Mouse (Mus musculus) bone marrow macrophage, adult 2 months (primary cell): ENCODE measurements around the gene Atp2b1. TPM values are rescaled to one million over a fixed set of nuclear protein-coding genes. Genes with fewer than 3 reads are reported as not detected.
A peak's percentile ranks its signal among the peaks of the same experiment; 100 is the strongest.

Source experiments
- H3K27ac ChIP-seq: 2 replicates; pipeline ENCODE4 v1.5.1; 2012; ENCODE audit warnings: low read depth, low read length; ENCODE audit not compliant: insufficient read depth
- H3K4me1 ChIP-seq: 2 replicates; pipeline ENCODE4 v1.6.1; 2012; ENCODE audit warnings: low read length; ENCODE audit not compliant: control insufficient read depth, insufficient read depth
- H3K4me3 ChIP-seq: 2 replicates; pipeline ENCODE4 v1.5.1; 2012; ENCODE audit warnings: mild to moderate bottlenecking, low read length, moderate library complexity; ENCODE audit not compliant: insufficient read depth
- CTCF ChIP-seq: IDR thresholded peaks from 2 replicates; pipeline ENCODE4 v1.5.1; 2012; ENCODE audit warnings: low read depth, mild to moderate bottlenecking, low read length, moderate library complexity
- POLR2A ChIP-seq: IDR thresholded peaks from 2 replicates; pipeline ENCODE4 v1.6.1; 2012; ENCODE audit warnings: mild to moderate bottlenecking, low read depth, low read length, borderline replicate concordance
- polyA plus RNA-seq: library from polyadenylated mRNA; stranded (reverse); fragments of >200 nt; gene quantifications from 2 replicates; pipeline ENCODE4 v1.2.4, GENCODE M21; 2012; ENCODE audit not compliant: missing spikeins, insufficient read depth, insufficient read length

Gene Atp2b1
- polyA plus RNA-seq, 1 experiment = 252 TPM

DNA sequence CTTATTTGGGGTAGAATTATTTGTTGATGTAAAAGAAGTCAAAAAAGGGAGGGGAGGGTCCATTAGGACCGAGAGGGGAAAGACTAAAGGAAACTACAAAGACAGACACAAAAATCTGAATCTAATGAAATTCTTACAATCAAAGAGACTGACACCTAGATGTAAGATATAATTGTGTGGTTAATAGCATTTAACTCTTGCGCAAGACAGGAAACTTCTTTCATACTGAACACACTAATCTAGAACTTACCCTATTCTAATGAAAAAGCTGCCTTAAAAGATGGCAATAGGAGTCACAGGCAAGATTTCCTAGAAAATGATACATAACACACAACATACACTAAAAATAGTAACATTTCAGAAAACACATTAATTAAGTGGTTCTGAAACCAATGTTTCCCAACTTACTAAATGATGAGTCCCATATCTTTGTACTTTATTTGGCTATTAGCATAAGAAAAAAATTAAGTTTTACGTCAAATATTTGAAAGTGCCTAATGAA lies 27.4 kb upstream of the Atp2b1 start:
- H3K4me3 ChIP-seq = no peak overlapping the region
- TF ChIP-seq CTCF = no peak
- TF ChIP-seq POLR2A = no peak
- no peak overlapping the region for H3K27ac ChIP-seq
- H3K4me1 ChIP-seq = peaks cover 14% of the 10 kb centered on the region

DNA sequence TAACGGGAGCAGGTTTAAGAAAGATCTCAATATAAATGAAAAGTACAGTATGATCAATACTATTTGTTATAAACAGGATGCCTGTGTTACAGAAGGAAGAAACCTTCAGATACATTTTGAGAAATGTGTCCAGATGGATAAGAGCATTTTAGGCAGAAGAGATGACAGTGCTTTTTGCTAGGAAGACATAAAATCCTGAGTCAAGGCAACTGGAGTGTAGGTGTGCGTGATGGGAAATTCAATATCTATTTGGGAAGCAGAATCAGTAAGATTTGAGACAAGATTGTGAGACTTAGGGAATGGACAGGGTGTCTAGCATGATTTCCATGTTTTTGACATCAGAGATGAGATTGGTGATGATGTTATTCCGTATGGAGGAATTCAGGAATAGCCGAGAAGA lies 22.8 kb upstream of the Atp2b1 start:
- TF ChIP-seq POLR2A (no peak), CTCF (no peak)
- peaks cover 18% of the 10 kb centered on the region for H3K4me1 ChIP-seq
- H3K4me3 ChIP-seq = no peak overlapping the region
- no peak overlapping the region for H3K27ac ChIP-seq

DNA sequence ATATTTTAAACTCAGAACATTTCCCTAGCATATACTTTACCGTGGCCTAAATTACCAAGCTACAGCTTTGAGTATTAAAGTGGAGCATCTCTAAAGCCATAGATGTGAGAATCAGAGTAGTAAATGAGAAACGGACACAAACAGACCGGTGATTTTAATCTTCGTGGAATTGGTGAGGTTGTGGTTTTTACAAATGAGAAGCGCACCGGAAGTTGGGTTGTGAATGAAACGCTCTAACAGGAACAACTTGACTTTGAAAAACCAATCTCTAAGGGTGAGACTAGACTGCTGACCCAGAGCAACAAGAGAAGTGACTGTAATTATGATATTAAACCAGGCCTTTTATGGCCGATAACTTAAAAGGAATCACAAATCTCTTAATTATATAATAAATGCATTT lies 16.7 kb upstream of the Atp2b1 start:
- Histone ChIP-seq H3K4me3 (no peak overlapping the region), H3K27ac (peak overlapping the region; percentile 87), H3K4me1 (peaks cover 33% of the 10 kb centered on the region)
- TF ChIP-seq CTCF (no peak), POLR2A (no peak)

DNA sequence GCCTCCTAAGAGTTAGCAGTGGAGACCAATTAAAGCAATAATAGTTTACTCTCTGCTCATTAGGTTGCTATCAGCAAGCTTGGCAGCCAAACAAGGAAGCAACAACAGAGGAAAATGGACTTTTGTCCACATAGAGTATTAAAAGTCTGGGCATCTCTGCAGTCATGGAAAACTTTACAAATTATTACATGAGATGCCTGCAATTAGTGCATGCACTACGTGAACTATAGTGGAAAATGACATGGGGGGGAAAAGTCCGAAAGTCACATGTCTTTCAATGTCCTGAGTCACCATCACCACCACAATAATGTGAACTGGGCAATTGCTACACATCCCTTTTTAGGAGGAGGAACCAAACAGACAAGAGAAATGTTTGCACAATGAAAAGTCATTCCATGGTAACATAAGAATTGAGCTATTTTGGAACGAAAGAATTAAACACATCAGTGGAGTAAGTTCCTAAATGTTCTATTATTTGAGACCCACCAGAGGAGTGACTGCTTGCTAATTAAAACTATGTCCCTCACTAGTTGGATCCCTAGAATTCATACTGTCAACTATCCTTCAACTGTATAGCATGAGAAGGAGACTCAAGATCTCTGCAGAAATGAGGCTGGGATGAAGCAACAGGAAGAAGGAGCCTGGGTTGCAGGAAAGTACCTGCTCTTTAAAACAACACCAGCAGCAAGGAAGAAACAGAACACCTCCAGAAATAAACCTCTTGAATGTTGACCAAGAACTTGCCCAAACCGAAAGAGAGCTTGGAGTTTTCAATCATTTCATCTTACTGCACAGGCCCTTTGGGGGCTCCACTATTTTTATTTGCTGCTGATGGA lies 16.1 kb upstream of the Atp2b1 start:
- Histone ChIP-seq H3K4me1 (peaks cover 32% of the 10 kb centered on the region), H3K27ac (peak overlapping the region; percentile 87)

DNA sequence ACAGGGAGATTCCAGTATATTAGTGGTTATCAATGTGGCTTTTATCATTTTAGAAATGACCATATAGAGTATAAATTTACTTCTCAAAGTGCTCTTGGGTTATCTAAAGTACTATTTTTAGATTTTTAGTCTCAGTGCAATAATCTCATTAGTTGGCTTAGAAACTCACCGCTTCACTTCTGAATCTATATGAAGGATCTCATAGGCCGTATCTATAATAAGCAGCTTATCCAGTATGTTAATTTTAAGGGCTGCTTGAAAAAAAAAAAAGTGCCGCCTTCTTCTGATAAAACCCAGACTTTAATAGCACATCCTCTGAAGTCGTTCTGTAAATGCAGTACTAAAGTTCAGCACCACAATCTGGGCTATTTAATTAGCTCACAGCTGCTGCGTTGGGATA lies 12.7 kb upstream of the Atp2b1 start:
- Histone ChIP-seq H3K4me1 (peaks cover 17% of the 10 kb centered on the region), H3K27ac (no peak overlapping the region), H3K4me3 (no peak overlapping the region)
- no peak for TF ChIP-seq CTCF

More for the DNA sequence above, 16.1 kb upstream of the Atp2b1 start:
- no peak overlapping the region for H3K4me3 ChIP-seq
- TF ChIP-seq POLR2A = no peak
- TF ChIP-seq CTCF = no peak

DNA sequence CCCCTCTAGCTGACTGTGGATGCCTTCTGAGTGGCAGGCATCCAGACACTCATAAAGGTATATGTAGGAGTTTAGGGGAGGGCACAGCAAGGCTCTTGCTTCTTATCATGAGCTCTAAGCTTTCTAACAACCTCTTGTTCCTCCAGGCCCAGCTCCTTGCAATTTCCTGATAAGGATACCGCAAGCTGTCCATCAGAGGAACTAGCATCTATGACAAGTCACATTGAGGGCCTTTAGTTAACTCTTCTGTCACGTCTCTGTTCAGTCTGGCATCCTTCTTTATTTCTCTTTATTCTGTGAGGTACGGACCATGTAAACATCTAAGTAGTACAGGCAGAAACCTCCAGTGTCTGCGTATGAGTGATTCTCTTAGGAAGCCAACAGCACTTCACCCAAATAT lies 8.2 kb upstream of the Atp2b1 start:
- TF ChIP-seq POLR2A (no peak), CTCF (no peak)
- Histone ChIP-seq H3K4me3 (no peak overlapping the region), H3K4me1 (peaks cover 7% of the 10 kb centered on the region; the same call in 1 of the 2 replicates), H3K27ac (no peak overlapping the region)

DNA sequence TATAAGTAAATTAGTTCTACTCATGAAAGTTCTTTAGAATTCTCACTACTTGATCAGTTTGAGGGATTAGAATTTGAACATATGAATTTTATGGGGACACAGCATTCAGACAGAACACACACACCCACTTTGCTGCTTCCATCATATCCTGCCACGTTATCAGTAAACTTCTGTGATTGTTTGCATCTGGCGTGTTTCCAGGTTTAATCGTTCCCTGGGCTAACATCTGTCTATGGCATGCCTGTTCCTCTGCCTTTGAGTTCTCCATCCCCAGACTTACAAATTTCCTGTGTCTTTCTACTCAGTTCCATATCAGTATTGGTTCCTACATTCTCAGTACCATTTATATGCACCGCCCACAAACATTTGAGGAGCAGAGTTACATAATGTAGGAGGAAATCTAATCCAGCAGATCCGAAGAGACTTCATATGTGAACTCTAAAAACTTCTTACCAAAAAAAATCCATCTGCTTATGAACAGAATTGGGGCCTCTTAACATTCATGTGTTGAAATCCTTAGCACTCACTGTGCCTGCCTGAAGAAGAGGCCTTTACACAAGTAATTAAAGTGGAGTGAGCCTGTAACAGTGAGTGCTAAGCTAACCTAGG lies 7.2 kb upstream of the Atp2b1 start:
- Histone ChIP-seq H3K27ac (no peak overlapping the region), H3K4me3 (no peak overlapping the region), H3K4me1 (peaks cover 7% of the 10 kb centered on the region)
- no peak for TF ChIP-seq POLR2A
- TF ChIP-seq CTCF = no peak

DNA sequence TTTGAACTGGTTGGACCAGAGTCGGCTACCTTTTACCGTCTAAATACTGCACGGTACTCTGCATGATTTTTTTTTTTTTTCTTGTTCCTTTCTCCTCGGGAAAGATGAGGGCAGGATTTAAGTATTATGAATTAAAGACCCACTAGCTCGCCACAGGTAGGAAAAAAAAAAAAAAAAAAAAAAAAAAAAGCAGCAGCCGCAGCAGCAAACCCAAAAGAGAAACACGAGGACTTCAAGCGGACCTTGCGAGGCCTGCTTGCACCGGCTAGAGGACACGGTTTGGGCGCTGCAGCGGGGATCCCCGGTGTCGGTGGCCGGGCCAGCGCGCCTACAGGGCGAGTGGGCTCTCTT lies 621 bp upstream of the Atp2b1 start:
- TF ChIP-seq POLR2A (no peak), CTCF (no peak)
- peaks cover 10% of the 10 kb centered on the region for H3K4me1 ChIP-seq
- H3K4me3 ChIP-seq = peak overlapping the region; percentile 71
- H3K27ac ChIP-seq = peak overlapping the region; percentile 85

DNA sequence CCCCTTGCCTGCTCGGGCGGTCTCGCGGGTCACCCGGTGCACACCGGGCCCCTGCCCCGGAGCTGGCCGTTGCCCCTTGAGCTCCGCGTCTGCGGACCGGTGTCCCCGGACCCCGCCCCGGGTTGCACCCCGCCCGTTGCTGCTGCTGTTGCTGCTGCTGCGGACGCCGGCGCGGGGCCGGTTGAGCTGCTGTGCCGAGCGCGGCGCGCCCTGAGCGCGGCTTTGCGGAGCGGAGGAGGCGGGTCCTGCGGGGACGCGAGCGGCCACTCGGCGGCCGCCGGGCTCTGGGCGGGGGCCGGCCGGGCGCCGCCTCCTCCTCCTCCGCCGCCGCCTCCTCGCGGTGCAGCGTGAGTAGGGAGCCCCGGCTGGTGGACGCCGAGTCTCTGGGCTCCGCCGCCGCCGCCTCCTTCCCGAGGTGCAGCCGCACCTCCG lies 620 bp downstream of the Atp2b1 start:
- TF ChIP-seq POLR2A (no peak), CTCF (no peak)
- Histone ChIP-seq H3K4me1 (peaks cover 12% of the 10 kb centered on the region), H3K4me3 (peak overlapping the region; percentile 67), H3K27ac (peak overlapping the region; percentile 85)

DNA sequence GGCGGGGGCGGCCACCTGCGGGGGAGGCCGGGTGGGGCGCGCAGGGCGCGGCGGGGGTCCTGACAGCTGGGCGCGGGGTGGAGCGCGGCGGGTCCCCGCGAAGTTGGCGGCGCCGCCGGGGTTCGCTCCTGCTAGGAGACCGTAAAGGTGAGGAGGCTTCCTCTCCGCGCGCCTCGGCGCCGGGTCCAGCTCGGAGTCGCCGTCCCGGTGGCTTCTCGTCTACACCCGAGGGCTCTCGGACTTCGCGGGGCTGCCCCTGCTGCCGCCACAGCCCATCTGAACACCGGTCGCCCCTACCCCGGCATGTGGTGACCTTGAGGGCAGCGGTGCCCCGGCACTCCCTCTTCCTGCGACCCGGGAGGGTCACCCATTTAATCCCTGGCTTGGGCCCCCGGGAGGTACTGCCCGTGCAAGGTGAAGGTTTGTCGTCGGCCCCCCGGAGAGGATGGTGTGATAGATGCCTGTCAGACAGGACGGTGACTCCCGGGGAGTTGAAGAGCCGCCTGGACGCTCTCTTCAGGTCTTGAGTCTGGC lies 1.3 kb downstream of the Atp2b1 start:
- H3K27ac ChIP-seq = peak overlapping the region; percentile 85
- H3K4me3 ChIP-seq = peak overlapping the region; percentile 67
- TF ChIP-seq POLR2A (no peak), CTCF (no peak)
- peaks cover 14% of the 10 kb centered on the region for H3K4me1 ChIP-seq
